Comparison of ENCODE assay signal across 8 mouse cellular contexts in the genomic region with DNA sequence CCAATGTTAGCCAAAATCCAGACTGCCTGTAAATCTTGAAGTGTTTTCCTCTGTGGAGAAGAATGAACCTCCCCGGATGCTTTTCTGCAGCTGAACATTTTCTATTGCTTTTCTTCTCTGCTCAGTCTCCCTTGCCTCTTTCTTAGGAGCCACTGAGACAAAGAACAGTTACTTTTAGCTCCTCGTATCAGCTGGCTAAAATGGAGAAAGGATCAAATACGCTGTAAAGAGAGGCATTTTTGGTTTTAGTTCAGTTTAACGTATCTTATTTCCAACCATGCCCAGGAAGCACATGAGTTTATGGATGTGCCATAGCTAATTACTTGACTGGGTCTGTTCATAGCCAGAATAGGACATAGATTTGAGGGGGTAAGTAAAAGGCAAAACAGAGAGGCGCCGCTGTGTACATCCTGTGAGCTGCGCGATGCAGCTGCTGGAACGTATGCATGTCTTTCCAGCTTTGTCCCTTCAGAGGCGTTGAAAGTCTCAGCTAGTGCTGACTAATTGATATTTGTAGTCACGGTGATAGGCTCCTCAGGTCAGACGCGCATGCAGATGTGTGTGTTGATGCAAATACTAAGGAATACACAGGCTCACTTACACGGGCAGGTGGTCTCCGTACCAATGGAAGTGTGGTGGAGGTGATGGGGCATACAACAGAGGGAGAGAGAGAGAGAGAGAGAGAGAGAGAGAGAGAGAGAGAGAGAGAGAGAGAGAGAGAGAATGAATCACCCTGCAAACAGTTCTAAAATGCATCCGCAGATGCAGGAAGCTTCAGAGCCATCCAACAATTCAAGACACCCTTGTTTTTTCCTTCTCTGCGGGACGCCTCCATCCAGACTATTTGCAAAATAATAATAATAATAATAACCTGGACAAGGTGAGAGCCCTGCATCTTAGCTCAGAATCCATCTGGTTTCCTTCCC.
DNase-seq lines count a peak whose midpoint lies in the region; ATAC-seq lines count a peak whose summit lies in the region.
"Had no signal": no experiment of that assay in that cellular context is flagged by ENCODE, and none has a peak within 500 bp of the region (broad histone marks: within the 10 kb centered on the region; RNA-seq: fewer than 3 reads in every experiment).

No protein-coding gene starts in this region.

- no peak overlapping the region for H3K9ac ChIP-seq in heart, embryonic 16.5 days (ENCODE audit: low read length)
- H3K9ac ChIP-seq in midbrain, embryonic 12.5 days (replicated peaks) = peak overlapping the region; percentile 72

- peaks cover 16% of the 10 kb centered on the region for H3K4me1 ChIP-seq in heart, embryonic 16.5 days (ENCODE audit: control insufficient read depth, insufficient read depth, low read length)
- H3K4me1 ChIP-seq in midbrain, embryonic 12.5 days = peaks cover 64% of the 10 kb centered on the region

- 58% methylated on average over 18 of the region's 18 CpGs for WGBS in heart, embryonic 16.5 days
- WGBS in midbrain, embryonic 12.5 days = 17% methylated on average over 18 of the region's 18 CpGs

- no peak overlapping the region for H3K4me3 ChIP-seq in heart, embryonic 16.5 days (ENCODE audit: low read length)
- peak overlapping the region; percentile 46 for H3K4me3 ChIP-seq in midbrain, embryonic 12.5 days

- 0 out of 2 replicates have a peak, but pooled peaks have one; percentile 5 for ATAC-seq in heart, embryonic 16.5 days (replicated peaks; ENCODE audit: extremely low read depth, insufficient read depth, low FRiP score)
- ATAC-seq in midbrain, embryonic 12.5 days (ENCODE audit: low FRiP score, low read depth) = peak; percentile 57

- H3K9me3 ChIP-seq in heart, embryonic 16.5 days (replicated peaks; ENCODE audit: control insufficient read depth, low read length) = no peaks in the 10 kb centered on the region
- no peaks in the 10 kb centered on the region for H3K9me3 ChIP-seq in midbrain, embryonic 12.5 days

- peak overlapping the region; percentile 43 for H3K4me2 ChIP-seq in heart, embryonic 16.5 days (ENCODE audit: low read depth, low read length)
- H3K4me2 ChIP-seq in midbrain, embryonic 12.5 days (replicated peaks) = peak overlapping the region; percentile 54

- no peaks in the 10 kb centered on the region for H3K27me3 ChIP-seq in heart, embryonic 16.5 days (ENCODE audit: control insufficient read depth, insufficient read depth, low read length)
- H3K27me3 ChIP-seq in midbrain, embryonic 12.5 days = no peaks in the 10 kb centered on the region

- 0 out of 2 replicates have a peak overlapping the region, but pooled peaks have one; percentile 48 for H3K27ac ChIP-seq in heart, embryonic 16.5 days (ENCODE audit: low read length)
- H3K27ac ChIP-seq in midbrain, embryonic 12.5 days (replicated peaks) = peak overlapping the region; percentile 99

- H3K36me3 ChIP-seq in heart, embryonic 16.5 days (ENCODE audit: control insufficient read depth, insufficient read depth) = no peaks in the 10 kb centered on the region
- H3K36me3 ChIP-seq in midbrain, embryonic 12.5 days = peaks cover 3% of the 10 kb centered on the region; the same call in 1 of the 2 replicates

- peak; percentile 28 for DNase-seq in MN1 (ENCODE audit: low spot score)
- DNase-seq in Muller cell, postnatal 12 days (ENCODE audit: inconsistent ontology term) = peak; percentile 39
- no peak for DNase-seq in thymus, postnatal 10 days (ENCODE audit: low spot score in 2 of 2)
- DNase-seq in urinary bladder, postnatal 36 days (ENCODE audit: low spot score in 2 of 2) = no peak
- no peak for DNase-seq in adrenal gland, adult (ENCODE audit: inconsistent age in 2 of 2, low spot score in 1 of 2)
- DNase-seq: thymus, postnatal 36 days had no signal

Comparison
In these comparisons a context has a peak if more than half of its experiments do, and no peak if none do; other contexts are left out.
1. DNase-seq: peak in MN1 (single experiment) and Muller cell, postnatal 12 days (single experiment); none in thymus, postnatal 10 days (0 of 2), urinary bladder, postnatal 36 days (0 of 2) and adrenal gland, adult (0 of 2).